Mouse (Mus musculus): ENCODE results near the gene Igsf21. TPM values are rescaled to one million over a fixed set of nuclear protein-coding genes. Genes with fewer than 3 reads are reported as not detected.

Gene Igsf21
- total RNA-seq (2014; fragmentation: Nextera tagmentation) (not detected in 2 replicates), total RNA-seq (2017) (not detected in 2 replicates)

DNA sequence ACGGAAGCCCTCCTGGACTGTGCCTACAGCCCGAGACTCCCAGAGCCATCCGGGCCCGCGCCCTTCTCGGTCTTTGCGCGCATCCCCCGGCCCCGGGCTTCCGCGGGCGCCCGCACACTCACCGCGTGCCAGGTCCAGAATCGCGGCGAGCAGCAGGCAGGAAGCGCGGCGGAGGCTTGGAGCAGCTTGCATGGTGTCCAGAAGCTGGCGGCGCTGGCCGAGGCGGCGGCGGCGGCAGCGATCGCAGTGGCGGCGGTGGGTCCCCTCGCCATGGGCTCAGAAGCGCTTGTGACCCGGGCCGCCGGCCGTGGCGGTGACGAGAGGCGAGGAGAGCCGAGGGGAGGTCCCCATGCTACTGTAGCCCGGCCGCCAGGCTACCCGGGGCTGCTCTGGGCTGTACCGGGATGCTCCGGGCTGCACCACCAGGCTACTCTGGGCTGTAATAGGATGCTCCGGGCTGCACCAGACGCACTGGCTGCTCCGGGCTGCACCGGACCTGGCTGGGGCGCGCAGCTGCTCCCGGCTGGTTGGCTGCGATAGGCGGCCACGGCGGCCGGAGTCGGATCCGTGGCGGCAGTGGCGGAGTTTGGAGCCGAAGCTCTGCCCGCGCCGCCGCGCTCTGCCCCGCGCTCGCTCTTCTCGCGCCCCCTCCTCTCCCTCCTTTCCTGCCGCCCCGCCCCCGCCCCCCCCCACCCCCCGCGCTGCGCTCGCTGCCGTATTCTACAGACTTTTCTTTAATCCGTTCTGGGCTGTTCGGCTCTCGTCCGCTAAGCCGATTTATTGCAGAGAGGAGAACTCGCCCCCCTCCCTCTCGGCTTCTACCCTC is at the start of gene Igsf21:
TSS of gene Igsf21 (minus strand) at position 605 of the 826 bp plus-strand sequence.
- peak; percentile 37 for ATAC-seq (replicated peaks; ENCODE audit: poor library complexity, severe bottlenecking)

DNA sequence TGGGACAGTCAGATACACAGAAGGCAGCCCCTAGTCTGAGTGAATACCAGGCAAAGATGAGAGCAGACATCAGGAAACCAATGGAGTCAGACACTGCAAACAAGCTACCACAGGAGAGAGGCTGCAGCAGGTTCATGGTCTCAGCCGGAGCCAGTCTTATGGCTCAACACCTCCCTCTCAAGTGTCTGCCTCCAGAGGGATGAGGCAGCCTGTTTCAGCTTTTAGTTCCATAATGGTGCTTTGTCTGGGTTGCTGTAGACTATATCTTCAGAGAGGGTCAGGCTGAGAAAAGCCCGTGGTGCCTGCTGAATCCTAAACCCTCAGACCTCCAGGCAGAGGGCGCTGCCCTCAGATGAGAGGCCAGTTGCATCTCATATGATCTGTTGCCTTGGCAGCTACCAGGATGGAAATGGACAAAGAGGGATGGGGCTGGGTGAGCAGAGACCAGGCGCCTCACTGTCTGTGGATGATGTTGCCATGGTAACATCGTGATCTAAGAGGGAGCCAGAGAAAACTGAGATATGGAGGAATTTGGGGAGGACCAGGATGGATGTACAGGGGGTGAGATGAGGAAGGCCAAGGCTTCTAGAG is 39.2 kb upstream of the Igsf21 start:
- ATAC-seq (replicated peaks; ENCODE audit: poor library complexity, severe bottlenecking): no peak

GRCm38 (mm10) chr4:140283398-140283797 is 36.8 kb upstream of the Igsf21 start:
- peak; percentile 22; the same call in 1 of the 2 replicates for ATAC-seq (replicated peaks; ENCODE audit: poor library complexity, severe bottlenecking)

DNA sequence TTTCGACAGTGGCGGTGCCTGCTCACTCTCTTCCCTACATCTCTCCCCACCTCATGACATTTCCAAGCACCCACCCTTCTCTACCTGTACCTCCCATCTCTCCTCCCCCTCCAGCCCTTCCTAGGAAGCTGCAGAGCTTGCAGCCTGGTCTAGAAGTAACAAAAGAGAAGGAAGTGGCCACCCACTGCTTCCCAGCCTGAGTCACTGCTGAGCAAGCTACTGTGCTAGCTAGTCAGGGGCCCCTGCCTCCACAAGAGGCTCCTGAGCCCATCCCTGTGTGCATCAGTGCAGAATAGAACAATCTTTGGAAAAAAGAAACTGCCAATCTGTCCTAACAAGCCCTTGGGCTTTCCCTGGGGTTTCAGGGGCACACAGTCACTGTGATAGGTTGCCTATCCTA is 31.7 kb upstream of the Igsf21 start:
- no peak for ATAC-seq (replicated peaks; ENCODE audit: poor library complexity, severe bottlenecking)

DNA sequence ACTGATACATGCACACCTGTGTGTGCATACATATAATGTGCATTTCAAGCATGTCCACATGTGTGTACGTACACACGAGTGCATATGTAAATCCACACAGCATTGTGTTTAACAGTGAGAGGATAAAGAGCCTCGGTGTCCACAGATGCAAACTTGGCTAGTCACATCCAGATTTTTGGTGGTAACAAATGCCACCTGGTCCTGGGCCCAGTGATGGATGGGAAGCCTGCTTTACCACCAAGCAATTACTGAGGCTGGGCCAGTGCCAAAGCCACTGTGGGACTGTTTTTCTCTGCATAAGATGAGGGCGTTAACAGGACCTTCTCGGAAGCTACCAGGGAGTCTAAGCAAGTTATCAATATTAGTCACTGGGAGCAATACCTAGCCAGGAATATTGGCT is 25.3 kb upstream of the Igsf21 start:
- no peak for ATAC-seq (replicated peaks; ENCODE audit: poor library complexity, severe bottlenecking)

DNA sequence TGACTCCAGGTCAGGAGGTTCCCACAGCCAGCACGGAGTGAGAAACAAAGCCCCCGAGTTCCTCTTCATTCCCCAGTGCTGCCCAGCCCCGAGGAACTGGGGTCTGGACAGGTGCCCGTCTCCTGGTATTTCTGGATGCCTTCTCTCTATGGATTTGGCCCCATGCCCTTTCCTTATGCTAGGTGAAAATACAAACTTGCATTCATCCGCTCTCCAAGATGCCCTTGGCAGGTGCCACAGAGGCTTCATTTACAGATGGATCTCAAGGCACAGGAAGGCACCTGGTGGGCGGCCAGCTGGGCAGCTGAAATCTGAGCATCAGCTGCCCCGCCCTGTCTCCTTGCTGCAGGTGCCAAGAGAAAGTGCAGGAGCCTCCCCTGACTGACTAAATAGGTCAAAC is 23.9 kb upstream of the Igsf21 start:
- no peak for ATAC-seq (replicated peaks; ENCODE audit: poor library complexity, severe bottlenecking)

DNA sequence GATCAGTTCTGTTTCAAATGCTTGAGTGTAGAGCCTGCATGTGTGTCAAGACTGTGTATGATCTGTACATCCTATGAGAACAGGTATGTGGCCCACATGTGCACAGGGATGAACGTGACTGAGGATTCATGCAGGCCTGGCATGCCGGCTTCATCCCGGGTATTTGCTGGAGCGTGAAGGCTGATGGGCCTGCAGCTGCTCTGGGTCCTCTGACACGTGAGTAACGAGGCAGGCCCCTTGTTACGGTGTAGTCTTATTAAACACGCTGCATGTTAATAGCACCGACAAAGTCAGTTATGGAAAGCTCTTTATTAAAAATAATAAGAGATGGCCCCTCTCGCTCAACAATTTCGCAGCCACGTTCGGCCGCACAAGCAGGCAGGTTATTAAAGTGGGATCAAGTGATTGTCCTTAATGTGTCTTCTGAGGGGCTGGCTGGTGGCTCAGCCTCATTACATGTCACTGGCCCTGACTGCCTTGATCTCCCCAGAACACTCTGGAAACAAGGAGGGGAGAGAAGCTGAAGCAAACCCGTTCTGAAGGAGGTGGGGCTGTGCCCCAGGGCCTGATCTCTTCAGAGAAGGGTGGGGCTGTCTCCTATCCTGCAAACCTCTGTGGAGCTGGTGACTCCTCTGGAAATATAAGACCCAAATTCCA is 22.7 kb upstream of the Igsf21 start:
- no peak for ATAC-seq (replicated peaks; ENCODE audit: poor library complexity, severe bottlenecking)

- no peak for ATAC-seq (replicated peaks; ENCODE audit: poor library complexity, severe bottlenecking)
Observed at GRCm38 (mm10) chr4:140267835-140268234, 21.3 kb upstream of the Igsf21 start.

DNA sequence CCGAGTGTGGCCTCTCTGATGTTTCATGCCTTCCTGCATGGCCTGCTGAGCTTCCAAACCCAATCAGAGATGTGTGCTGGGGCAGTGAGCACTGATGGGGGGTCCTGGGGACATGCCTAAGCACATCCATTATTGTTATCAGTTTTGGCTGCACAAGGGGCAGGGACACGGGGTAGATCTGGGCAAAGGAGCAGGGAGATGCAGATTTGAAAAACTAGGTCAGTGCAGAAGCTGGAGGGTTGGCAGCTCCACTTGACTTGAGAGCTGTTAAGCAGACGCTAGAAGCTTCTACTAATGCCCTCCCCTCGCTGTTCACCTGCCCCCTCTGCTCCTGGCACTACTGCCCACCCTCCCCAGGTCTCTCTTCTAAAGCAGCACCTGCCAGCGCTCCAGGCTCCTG is 20.5 kb upstream of the Igsf21 start:
- no peak for ATAC-seq (replicated peaks; ENCODE audit: poor library complexity, severe bottlenecking)

- peak; percentile 52 for ATAC-seq (replicated peaks; ENCODE audit: poor library complexity, severe bottlenecking)
Observed at GRCm38 (mm10) chr4:140258968-140259367, 12.4 kb upstream of the Igsf21 start.

DNA sequence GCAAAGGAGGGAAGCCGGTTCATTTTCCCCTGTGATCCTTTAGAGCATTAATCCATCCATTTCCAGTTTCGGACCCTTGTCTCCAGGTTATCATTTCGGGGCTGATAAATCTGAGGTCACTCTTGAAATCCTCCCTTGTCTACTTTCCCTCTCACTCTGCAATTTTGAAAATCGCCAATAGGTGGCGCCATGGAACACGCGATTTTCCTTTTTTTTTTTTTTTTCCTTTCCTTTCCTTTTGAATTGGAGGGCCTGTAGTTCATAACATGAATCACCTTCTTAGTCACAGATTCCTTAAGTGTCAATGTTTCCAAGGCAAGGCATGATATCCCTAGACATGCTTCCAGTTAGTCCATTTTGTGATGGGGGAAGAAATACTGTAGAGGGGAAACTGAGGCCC is 5.8 kb upstream of the Igsf21 start:
- ATAC-seq (replicated peaks; ENCODE audit: poor library complexity, severe bottlenecking): no peak

- peak; percentile 33; the same call in 1 of the 2 replicates for ATAC-seq (replicated peaks; ENCODE audit: poor library complexity, severe bottlenecking)
Observed at GRCm38 (mm10) chr4:140249011-140249744, 2.6 kb upstream of the Igsf21 start.

DNA sequence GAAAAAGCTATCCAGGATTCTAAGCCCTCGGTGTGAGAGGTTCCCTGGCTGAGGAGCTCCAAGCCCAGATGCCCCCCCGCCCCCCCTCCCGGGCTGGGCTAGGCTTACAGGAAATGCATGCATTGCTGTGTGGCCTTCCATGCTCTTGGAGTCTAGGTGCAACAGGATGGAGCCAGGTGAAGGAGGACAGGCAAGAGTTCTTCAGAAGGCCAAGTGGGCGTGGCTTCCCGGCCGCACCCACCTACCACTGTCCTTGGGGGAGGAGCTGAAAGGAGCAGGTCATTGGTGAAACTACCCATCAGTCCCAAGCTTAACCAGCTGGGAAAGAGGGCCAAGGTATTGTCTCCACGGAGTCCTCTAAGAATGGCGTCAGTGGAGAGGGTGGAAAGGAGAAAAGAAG is 1.8 kb upstream of the Igsf21 start:
- ATAC-seq (replicated peaks; ENCODE audit: poor library complexity, severe bottlenecking): no peak

DNA sequence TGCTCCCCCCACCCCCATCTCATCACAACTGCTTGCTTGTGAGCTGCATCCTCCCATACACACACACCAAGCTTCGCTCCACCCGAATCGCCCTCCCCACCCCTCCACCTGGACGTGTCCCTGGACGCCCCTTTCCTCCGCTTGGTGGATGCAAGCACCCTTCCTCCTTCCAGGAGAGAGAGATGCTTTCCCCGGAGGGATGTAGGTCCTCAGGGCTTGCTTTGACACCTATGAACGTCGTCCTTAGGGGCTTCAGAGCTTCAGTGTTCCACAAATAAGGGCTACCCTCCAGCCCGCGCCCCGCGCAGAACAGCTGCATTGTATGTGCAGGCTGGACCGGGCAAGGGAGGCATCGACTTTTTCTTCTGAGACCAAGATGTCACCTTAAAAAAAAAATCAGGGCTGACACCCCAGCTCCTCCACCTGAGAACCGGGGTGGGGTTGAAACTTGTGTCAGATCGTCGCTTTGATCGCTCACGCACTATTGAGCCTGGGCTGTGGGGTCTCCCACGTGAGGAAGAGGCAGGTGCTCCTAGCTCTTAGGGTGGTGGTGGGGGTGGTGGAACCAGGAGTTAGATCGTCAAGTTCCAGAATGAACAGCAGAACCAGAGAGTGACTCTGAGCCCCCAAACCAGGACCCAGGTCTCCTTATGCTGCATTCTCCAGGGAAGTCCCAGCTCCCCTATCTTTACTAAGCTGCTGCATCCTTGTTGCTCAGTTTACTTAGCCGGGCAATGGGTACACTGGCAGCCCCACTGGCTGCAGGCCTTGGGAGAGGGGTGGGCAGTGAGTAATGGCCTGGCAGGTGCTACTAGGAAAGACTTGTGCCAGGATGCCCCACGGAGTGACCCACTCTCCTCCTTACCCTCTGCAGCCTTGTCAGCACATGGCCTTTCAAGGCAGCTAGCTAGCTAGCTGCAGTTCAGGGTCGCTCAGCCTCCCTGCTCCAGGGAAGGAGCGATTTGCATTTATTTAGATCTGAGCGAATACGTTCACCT is 721 bp upstream of the Igsf21 start:
- ATAC-seq (replicated peaks; ENCODE audit: poor library complexity, severe bottlenecking): no peak

GRCm38 (mm10) chr4:140245286-140246179 is 1.1 kb downstream of the Igsf21 start:
- no peak for ATAC-seq (replicated peaks; ENCODE audit: poor library complexity, severe bottlenecking)

GRCm38 (mm10) chr4:140244835-140245234 is 1.7 kb downstream of the Igsf21 start:
- ATAC-seq (replicated peaks; ENCODE audit: poor library complexity, severe bottlenecking): no peak

- ATAC-seq (replicated peaks; ENCODE audit: poor library complexity, severe bottlenecking): no peak
Observed at GRCm38 (mm10) chr4:140244161-140244813, 2.3 kb downstream of the Igsf21 start.

DNA sequence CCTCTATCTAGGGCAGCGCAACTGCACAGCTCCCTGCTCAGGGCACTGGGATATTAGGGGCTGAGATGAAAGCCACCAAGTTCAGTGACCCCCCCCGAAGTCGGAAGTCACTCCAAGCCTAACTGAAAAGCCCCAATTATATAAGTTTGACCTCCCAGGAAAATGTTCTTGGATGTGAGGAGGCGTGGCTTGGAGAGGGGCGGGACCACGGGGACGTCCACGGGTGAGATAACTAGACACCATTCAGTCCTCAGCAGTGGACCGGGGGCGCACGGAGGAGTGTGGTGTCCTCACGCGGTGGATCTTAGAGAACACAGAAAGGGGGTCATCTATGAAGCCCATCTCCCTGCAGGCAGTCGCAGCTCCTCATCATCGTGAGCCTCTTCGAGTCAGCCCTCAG is 3.4 kb downstream of the Igsf21 start:
- no peak for ATAC-seq (replicated peaks; ENCODE audit: poor library complexity, severe bottlenecking)
